Mouse (Mus musculus) kidney, embryonic 15.5 days (tissue): ENCODE results near the gene Lce1c. TPM values are rescaled to one million over a fixed set of nuclear protein-coding genes. Genes with fewer than 3 reads are reported as not detected.

Experiments used
- ATAC-seq: fragments of 200-750 bp; cut with Nextera tagmentation; replicated peaks from 2 replicates; pipeline ENCODE4 v1.8.0; 2017; ENCODE audit warnings: moderate TSS enrichment; ENCODE audit not compliant: low FRiP score
- H3K27ac ChIP-seq: fragments of 300-500 bp; sonication (generic); 2 replicates; pipeline ENCODE4 v1.5.1; 2015; ENCODE audit warnings: mild to moderate bottlenecking, inconsistent platforms
- H3K27me3 ChIP-seq: fragments of 300-500 bp; sonication (generic); 2 replicates; pipeline ENCODE4 v1.6.1; 2015; ENCODE audit warnings: inconsistent platforms
- H3K36me3 ChIP-seq: fragments of 300-500 bp; sonication (generic); 2 replicates; pipeline ENCODE4 v1.6.1; 2015; ENCODE audit warnings: inconsistent platforms
- H3K4me1 ChIP-seq: fragments of 300-500 bp; sonication (generic); 2 replicates; pipeline ENCODE4 v1.6.1; 2015; ENCODE audit warnings: inconsistent platforms
- H3K4me2 ChIP-seq: fragments of 300-500 bp; sonication (generic); 2 replicates; pipeline ENCODE4 v1.6.1; 2015; ENCODE audit warnings: moderate library complexity, mild to moderate bottlenecking, inconsistent platforms
- H3K4me3 ChIP-seq: fragments of 300-500 bp; sonication (generic); replicated peaks from 2 replicates; pipeline ENCODE4 v1.5.1; 2015; ENCODE audit warnings: mild to moderate bottlenecking, inconsistent platforms
- H3K9ac ChIP-seq: fragments of 300-500 bp; sonication (generic); 2 replicates; pipeline ENCODE4 v1.6.1; 2015; ENCODE audit warnings: mild to moderate bottlenecking, inconsistent platforms
- H3K9me3 ChIP-seq: fragments of 300-500 bp; sonication (generic); replicated peaks from 2 replicates; pipeline ENCODE4 v1.6.1; 2016; ENCODE audit warnings: inconsistent platforms
- WGBS: fragments of 180-500 bp; shearing (Covaris S2); methylation state at CpG from one replicate; pipeline ENCODE4 v1.1.7; 2015; ENCODE audit warnings: mixed read lengths; 5-methylcytosine and 5-hydroxymethylcytosine counted together
- polyA plus RNA-seq: library from polyadenylated mRNA; unstranded; fragments of >200 nt; fragmentation: Nextera tagmentation; extraction: Ambion mirVana; gene quantifications from 2 replicates; pipeline ENCODE4 v1.2.1, GENCODE M21; 2015

Gene Lce1c
- polyA plus RNA-seq, 1 experiment from 2014 or later = not detected

- no peaks in the 10 kb centered on the region for H3K9me3 ChIP-seq
- no peak overlapping the region for H3K4me2 ChIP-seq
- no peak overlapping the region for H3K9ac ChIP-seq
- no peak for ATAC-seq
- no peaks in the 10 kb centered on the region for H3K27me3 ChIP-seq
- H3K27ac ChIP-seq = no peak overlapping the region
- H3K4me1 ChIP-seq = no peaks in the 10 kb centered on the region
- H3K36me3 ChIP-seq = no peaks in the 10 kb centered on the region
- no peak overlapping the region for H3K4me3 ChIP-seq
Observed at GRCm38 (mm10) chr3:92715122-92715521, 36.1 kb downstream of the Lce1c start.

GRCm38 (mm10) chr3:92720250-92720649, 41.2 kb downstream of the Lce1c start, which contains the start of gene Lce1f:
TSS of gene Lce1f (minus strand) at chr3:92720350.
- Histone ChIP-seq H3K4me3 (no peak within 1 kb of the TSS), H3K9ac (no peak within 1 kb of the TSS), H3K4me2 (no peak within 1 kb of the TSS), H3K36me3 (no peaks in the 10 kb centered on the region), H3K9me3 (no peaks in the 10 kb centered on the region), H3K27ac (no peak within 1 kb of the TSS), H3K27me3 (no peaks in the 10 kb centered on the region), H3K4me1 (no peaks in the 10 kb centered on the region)
- WGBS = 79% methylated on average over 3 of the region's 3 CpGs
- no peak for ATAC-seq

- Histone ChIP-seq H3K27me3 (no peaks in the 10 kb centered on the region), H3K4me3 (no peak overlapping the region), H3K36me3 (no peaks in the 10 kb centered on the region), H3K9ac (no peak overlapping the region), H3K27ac (no peak overlapping the region), H3K9me3 (no peaks in the 10 kb centered on the region), H3K4me1 (no peaks in the 10 kb centered on the region), H3K4me2 (no peak overlapping the region)
- no peak for ATAC-seq
- WGBS = 77% methylated on average over 5 of the region's 5 CpGs
Observed at GRCm38 (mm10) chr3:92722631-92723030, 43.6 kb downstream of the Lce1c start.

Other genes with a start within 250 kb of the Lce1c start
- 7.8 and 12.5 TPM in 2 replicates for gene Gm9774, start 249.8 kb upstream of the Lce1c start, polyA plus RNA-seq
- gene Sprr2k, start 246.7 kb upstream of the Lce1c start, polyA plus RNA-seq = not detected in 2 replicates
- gene Sprr1b, start 240.5 kb upstream of the Lce1c start, polyA plus RNA-seq = 0.41 and 0.83 TPM in 2 replicates
- 0.18 TPM in 1 of 2 replicates, not detected in the other for gene Sprr3, start 220.5 kb upstream of the Lce1c start, polyA plus RNA-seq
- gene Sprr1a, start 193.4 kb upstream of the Lce1c start, polyA plus RNA-seq = 15.2 and 17.5 TPM in 2 replicates
- gene Sprr4, start 178.8 kb upstream of the Lce1c start, polyA plus RNA-seq = not detected in 2 replicates
- gene 2310046K23Rik, start 144.7 kb upstream of the Lce1c start, polyA plus RNA-seq = not detected in 2 replicates
- gene Ivl, start 105.5 kb upstream of the Lce1c start, polyA plus RNA-seq = 0.22 and 0.61 TPM in 2 replicates
- not detected in 2 replicates for gene Smcp, start 90.2 kb upstream of the Lce1c start, polyA plus RNA-seq
- not detected in 2 replicates for gene 2210017I01Rik, start 71.8 kb upstream of the Lce1c start, polyA plus RNA-seq
- gene Lce6a, start 57.6 kb upstream of the Lce1c start, polyA plus RNA-seq = not detected in 2 replicates
- gene Lce1a1, start 30.9 kb upstream of the Lce1c start, polyA plus RNA-seq = not detected in 2 replicates
- gene Lce1b, start 22.3 kb upstream of the Lce1c start, polyA plus RNA-seq = not detected in 2 replicates
- gene Lce1a2, start 8.9 kb upstream of the Lce1c start, polyA plus RNA-seq = not detected in 2 replicates
- gene Lce1d, start 8.0 kb downstream of the Lce1c start, polyA plus RNA-seq = not detected in 2 replicates
- gene Lce1e, start 29.8 kb downstream of the Lce1c start, polyA plus RNA-seq = not detected in 2 replicates
- not detected in 2 replicates for gene Lce1f, start 41.1 kb downstream of the Lce1c start, polyA plus RNA-seq
- not detected in 2 replicates for gene Gm38119, start 59.8 kb downstream of the Lce1c start, polyA plus RNA-seq
- gene Lce1g, start 73.1 kb downstream of the Lce1c start, polyA plus RNA-seq = not detected in 2 replicates
- gene Lce1h, start 85.8 kb downstream of the Lce1c start, polyA plus RNA-seq = not detected in 2 replicates
- gene Lce1i, start 99.7 kb downstream of the Lce1c start, polyA plus RNA-seq = not detected in 2 replicates
- gene Lce1j, start 111.3 kb downstream of the Lce1c start, polyA plus RNA-seq = not detected in 2 replicates
- not detected in 2 replicates for gene Lce1k, start 128.6 kb downstream of the Lce1c start, polyA plus RNA-seq
- not detected in 2 replicates for gene Kprp, start 148.0 kb downstream of the Lce1c start, polyA plus RNA-seq
- gene Lce1l, start 172.0 kb downstream of the Lce1c start, polyA plus RNA-seq = not detected in 2 replicates
- not detected in 2 replicates for gene 2310050C09Rik, start 191.0 kb downstream of the Lce1c start, polyA plus RNA-seq
- gene Lce3a, start 247.0 kb downstream of the Lce1c start, polyA plus RNA-seq = not detected in 2 replicates